Mouse (Mus musculus): ENCODE results near the gene Nol3. TPM values are rescaled to one million over a fixed set of nuclear protein-coding genes. Genes with fewer than 3 reads are reported as not detected.
A peak's percentile ranks its signal among the peaks of the same experiment; 100 is the strongest.

Nol3 gene
- polyA plus RNA-seq, 1 experiment from 2014 or later: 5.2 TPM

DNA sequence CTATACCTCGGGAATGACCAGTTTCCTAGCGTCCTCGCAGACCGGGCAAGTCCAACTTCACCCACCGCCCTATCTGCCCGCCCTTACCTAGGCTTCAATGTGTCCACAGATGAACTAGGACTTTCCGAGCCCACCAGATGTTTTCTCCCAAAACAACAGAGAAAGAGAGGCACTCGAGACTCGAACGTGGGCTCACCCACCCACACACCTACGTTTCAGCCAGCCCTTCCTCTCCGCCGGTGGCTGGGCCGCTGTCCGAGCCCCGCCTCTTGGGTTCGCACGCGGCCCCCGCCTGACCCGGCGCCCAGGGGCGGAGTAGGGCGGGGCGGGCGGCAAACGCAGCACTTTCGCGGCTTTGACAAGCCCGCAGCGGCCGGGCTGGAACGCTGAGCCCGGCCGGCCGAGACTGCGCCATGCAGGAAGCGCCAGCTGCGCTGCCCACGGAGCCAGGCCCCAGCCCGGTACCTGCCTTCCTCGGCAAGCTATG is 6.4 kb upstream of the Nol3 start, which contains the start of gene Hsf4:
Gene Hsf4 (plus strand): TSS at position 341 of the 487 bp plus-strand sequence.
- peaks cover 67% of the 10 kb centered on the region for H3K27me3 ChIP-seq (ENCODE audit: control insufficient read depth, insufficient read depth, low read length)
- WGBS: 2% methylated on average over 42 of the region's 42 CpGs
- no peak within 1 kb of the TSS for H3K27ac ChIP-seq (ENCODE audit: low read length)
- peak within 1 kb of the TSS; percentile 93 for H3K4me2 ChIP-seq (ENCODE audit: low read depth, low read length)
- no peaks in the 10 kb centered on the region for H3K36me3 ChIP-seq (ENCODE audit: control insufficient read depth, insufficient read depth)
- peak within 1 kb of the TSS; percentile 71 for H3K9ac ChIP-seq (ENCODE audit: low read length)
- H3K4me1 ChIP-seq (ENCODE audit: control insufficient read depth, insufficient read depth, low read length): peaks cover 29% of the 10 kb centered on the region
- peak within 1 kb of the TSS; percentile 58 for H3K4me3 ChIP-seq (ENCODE audit: low read length)
- H3K9me3 ChIP-seq (replicated peaks; ENCODE audit: control insufficient read depth, low read length): no peaks in the 10 kb centered on the region
- peak; percentile 20; the same call in 1 of the 2 replicates for ATAC-seq (replicated peaks; ENCODE audit: extremely low read depth, insufficient read depth, low FRiP score)

DNA sequence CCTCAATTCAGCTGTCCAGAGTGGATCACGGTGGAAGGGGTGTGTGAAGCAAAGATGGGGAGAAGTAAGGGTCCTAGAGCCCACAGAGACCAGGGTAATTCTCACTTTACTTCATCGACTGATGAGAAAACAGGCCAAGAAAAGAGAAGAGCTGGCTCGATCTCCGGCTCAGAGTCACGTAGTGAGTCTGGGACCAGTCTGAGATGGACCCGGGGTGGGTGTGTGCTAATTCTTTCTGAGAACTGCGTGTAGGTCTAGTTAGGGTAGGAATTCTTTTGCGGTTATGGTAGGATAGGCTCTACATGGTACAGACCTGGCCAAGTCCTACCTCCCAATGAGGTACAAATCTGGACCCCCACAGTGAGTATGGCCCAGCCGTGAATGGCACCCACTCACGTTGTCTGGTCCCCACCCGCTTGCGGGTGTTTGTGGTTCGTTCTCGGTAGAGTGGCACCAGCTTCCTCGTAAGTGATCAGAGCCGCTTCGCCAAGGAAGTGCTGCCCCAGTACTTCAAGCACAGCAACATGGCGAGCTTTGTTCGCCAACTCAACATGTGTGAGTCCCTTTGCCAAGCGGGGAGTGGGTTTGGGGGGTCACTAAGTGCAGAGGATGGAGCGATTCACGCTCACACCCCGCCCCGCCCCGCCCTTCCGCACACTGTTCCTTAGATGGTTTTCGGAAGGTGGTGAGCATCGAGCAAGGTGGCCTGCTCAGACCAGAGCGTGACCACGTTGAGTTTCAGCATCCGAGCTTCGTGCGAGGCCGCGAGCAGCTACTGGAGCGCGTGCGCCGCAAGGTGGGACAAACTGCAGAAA is 5.6 kb upstream of the Nol3 start:
- H3K4me3 ChIP-seq (ENCODE audit: low read length): peak overlapping the region; percentile 58
- H3K36me3 ChIP-seq (ENCODE audit: control insufficient read depth, insufficient read depth): no peaks in the 10 kb centered on the region
- no peaks in the 10 kb centered on the region for H3K9me3 ChIP-seq (replicated peaks; ENCODE audit: control insufficient read depth, low read length)
- 6% methylated on average over 39 of the region's 39 CpGs for WGBS
- no peak for ATAC-seq (replicated peaks; ENCODE audit: extremely low read depth, insufficient read depth, low FRiP score)
- H3K27me3 ChIP-seq (ENCODE audit: control insufficient read depth, insufficient read depth, low read length): peaks cover 75% of the 10 kb centered on the region
- H3K9ac ChIP-seq (ENCODE audit: low read length): peak overlapping the region; percentile 71
- peak overlapping the region; percentile 93 for H3K4me2 ChIP-seq (ENCODE audit: low read depth, low read length)
- peaks cover 24% of the 10 kb centered on the region for H3K4me1 ChIP-seq (ENCODE audit: control insufficient read depth, insufficient read depth, low read length)
- no peak overlapping the region for H3K27ac ChIP-seq (ENCODE audit: low read length)

GRCm38 (mm10) chr8:105270916-105271186 is 5.1 kb upstream of the Nol3 start:
- peaks cover 29% of the 10 kb centered on the region for H3K4me1 ChIP-seq (ENCODE audit: control insufficient read depth, insufficient read depth, low read length)
- no peak overlapping the region for H3K27ac ChIP-seq (ENCODE audit: low read length)
- peaks cover 81% of the 10 kb centered on the region for H3K27me3 ChIP-seq (ENCODE audit: control insufficient read depth, insufficient read depth, low read length)
- no peaks in the 10 kb centered on the region for H3K9me3 ChIP-seq (replicated peaks; ENCODE audit: control insufficient read depth, low read length)
- 0 out of 2 replicates have a peak overlapping the region, but pooled peaks have one; percentile 93 for H3K4me2 ChIP-seq (ENCODE audit: low read depth, low read length)
- H3K9ac ChIP-seq (ENCODE audit: low read length): no peak overlapping the region
- no peak overlapping the region for H3K4me3 ChIP-seq (ENCODE audit: low read length)
- H3K36me3 ChIP-seq (ENCODE audit: control insufficient read depth, insufficient read depth): no peaks in the 10 kb centered on the region
- no peak for ATAC-seq (replicated peaks; ENCODE audit: extremely low read depth, insufficient read depth, low FRiP score)
- WGBS: 6% methylated on average over 11 of the region's 11 CpGs

DNA sequence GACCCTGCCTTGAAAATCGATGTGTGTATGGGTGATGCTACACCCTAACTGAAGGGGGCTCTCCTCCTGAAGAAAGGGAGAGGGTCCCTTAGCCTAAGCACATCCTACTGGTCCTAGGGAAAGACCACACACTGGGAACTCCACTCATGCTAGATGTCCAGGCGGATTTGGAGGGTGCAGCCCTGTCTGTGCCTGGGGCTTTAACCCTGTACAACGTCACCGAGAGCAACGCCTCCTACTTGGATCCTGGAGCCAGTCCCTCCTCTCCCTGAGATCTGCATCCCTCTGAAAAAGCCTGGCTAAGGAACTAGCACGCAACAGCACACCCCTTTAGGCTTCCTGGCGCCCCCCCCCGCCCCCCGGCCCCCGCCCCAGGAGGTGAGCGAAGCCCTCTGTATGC is 553 bp upstream of the Nol3 start:
- Histone ChIP-seq H3K9me3 (replicated peaks; ENCODE audit: control insufficient read depth, low read length) (no peaks in the 10 kb centered on the region), H3K4me2 (ENCODE audit: low read depth, low read length) (peak overlapping the region; percentile 68), H3K27ac (ENCODE audit: low read length) (no peak overlapping the region), H3K9ac (ENCODE audit: low read length) (peak overlapping the region; percentile 63), H3K27me3 (ENCODE audit: control insufficient read depth, insufficient read depth, low read length) (peaks cover 72% of the 10 kb centered on the region), H3K4me1 (ENCODE audit: control insufficient read depth, insufficient read depth, low read length) (peaks cover 9% of the 10 kb centered on the region), H3K36me3 (ENCODE audit: control insufficient read depth, insufficient read depth) (no peaks in the 10 kb centered on the region), H3K4me3 (ENCODE audit: low read length) (peak overlapping the region; percentile 47; the same call in 1 of the 2 replicates)
- 15% methylated on average over 10 of the region's 11 CpGs for WGBS
- ATAC-seq (replicated peaks; ENCODE audit: extremely low read depth, insufficient read depth, low FRiP score): no peak

GRCm38 (mm10) chr8:105276292-105277120 is 566 bp downstream of the Nol3 start:
- Histone ChIP-seq H3K27ac (ENCODE audit: low read length) (no peak overlapping the region), H3K4me3 (ENCODE audit: low read length) (peak overlapping the region; percentile 47), H3K27me3 (ENCODE audit: control insufficient read depth, insufficient read depth, low read length) (peaks cover 63% of the 10 kb centered on the region), H3K9me3 (replicated peaks; ENCODE audit: control insufficient read depth, low read length) (no peaks in the 10 kb centered on the region), H3K4me2 (ENCODE audit: low read depth, low read length) (peak overlapping the region; percentile 68), H3K9ac (ENCODE audit: low read length) (peak overlapping the region; percentile 63), H3K36me3 (ENCODE audit: control insufficient read depth, insufficient read depth) (no peaks in the 10 kb centered on the region), H3K4me1 (ENCODE audit: control insufficient read depth, insufficient read depth, low read length) (peaks cover 8% of the 10 kb centered on the region)
- 5% methylated on average over 30 of the region's 30 CpGs for WGBS
- ATAC-seq (replicated peaks; ENCODE audit: extremely low read depth, insufficient read depth, low FRiP score): peak; percentile 49

DNA sequence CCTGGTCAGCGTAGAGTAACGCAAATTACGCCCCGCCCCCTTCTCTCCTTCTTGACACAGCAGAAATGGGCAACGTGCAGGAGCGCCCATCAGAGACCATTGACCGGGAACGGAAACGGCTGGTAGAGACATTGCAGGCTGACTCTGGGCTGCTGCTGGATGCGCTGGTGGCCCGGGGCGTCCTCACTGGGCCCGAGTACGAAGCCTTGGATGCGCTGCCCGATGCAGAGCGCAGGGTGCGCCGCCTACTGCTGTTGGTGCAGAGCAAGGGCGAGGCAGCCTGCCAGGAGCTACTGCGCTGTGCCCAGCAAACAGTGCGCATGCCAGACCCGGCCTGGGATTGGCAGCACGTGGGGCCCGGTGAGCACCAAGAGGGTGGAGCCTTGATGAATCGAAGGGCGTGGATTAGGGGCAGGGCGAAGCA is 3.0 kb downstream of the Nol3 start:
- no peak overlapping the region for H3K9ac ChIP-seq (ENCODE audit: low read length)
- ATAC-seq (replicated peaks; ENCODE audit: extremely low read depth, insufficient read depth, low FRiP score): peak; percentile 80
- H3K4me2 ChIP-seq (ENCODE audit: low read depth, low read length): peak overlapping the region; percentile 62
- no peaks in the 10 kb centered on the region for H3K9me3 ChIP-seq (replicated peaks; ENCODE audit: control insufficient read depth, low read length)
- H3K27me3 ChIP-seq (ENCODE audit: control insufficient read depth, insufficient read depth, low read length): peaks cover 45% of the 10 kb centered on the region
- WGBS: 3% methylated on average over 28 of the region's 28 CpGs
- H3K27ac ChIP-seq (ENCODE audit: low read length): no peak overlapping the region
- H3K4me1 ChIP-seq (ENCODE audit: control insufficient read depth, insufficient read depth, low read length): peaks cover 8% of the 10 kb centered on the region
- H3K36me3 ChIP-seq (ENCODE audit: control insufficient read depth, insufficient read depth): no peaks in the 10 kb centered on the region
- peak overlapping the region; percentile 33 for H3K4me3 ChIP-seq (ENCODE audit: low read length)

GRCm38 (mm10) chr8:105280567-105280966 is 4.6 kb downstream of the Nol3 start:
- Histone ChIP-seq H3K27ac (ENCODE audit: low read length) (no peak overlapping the region), H3K4me2 (ENCODE audit: low read depth, low read length) (no peak overlapping the region), H3K4me3 (ENCODE audit: low read length) (no peak overlapping the region), H3K9me3 (replicated peaks; ENCODE audit: control insufficient read depth, low read length) (no peaks in the 10 kb centered on the region), H3K36me3 (ENCODE audit: control insufficient read depth, insufficient read depth) (no peaks in the 10 kb centered on the region), H3K9ac (ENCODE audit: low read length) (no peak overlapping the region), H3K27me3 (ENCODE audit: control insufficient read depth, insufficient read depth, low read length) (peaks cover 28% of the 10 kb centered on the region), H3K4me1 (ENCODE audit: control insufficient read depth, insufficient read depth, low read length) (peaks cover 6% of the 10 kb centered on the region)
- 73% methylated on average over 3 of the region's 3 CpGs for WGBS
- no peak for ATAC-seq (replicated peaks; ENCODE audit: extremely low read depth, insufficient read depth, low FRiP score)

DNA sequence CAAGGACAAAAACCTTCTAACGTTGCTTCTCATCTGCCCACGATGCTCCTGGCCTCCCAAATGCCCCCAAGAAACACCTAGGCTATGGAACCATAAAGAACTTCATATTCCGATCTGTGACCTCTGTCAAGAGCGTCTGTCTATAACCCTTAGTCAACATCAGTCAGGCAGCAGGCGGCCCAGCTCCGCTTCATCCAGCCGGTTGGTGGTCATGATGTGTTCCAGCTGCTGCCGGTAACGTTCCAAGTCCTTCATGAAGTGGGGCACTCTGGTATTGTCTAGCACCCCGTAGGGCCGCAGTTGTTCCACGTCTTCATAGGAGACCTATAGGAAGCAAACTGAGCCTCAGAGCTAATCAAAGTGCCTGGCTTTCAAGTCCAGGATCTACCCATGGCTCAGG is 5.9 kb downstream of the Nol3 start:
- WGBS: 79% methylated on average over 12 of the region's 12 CpGs
- no peaks in the 10 kb centered on the region for H3K36me3 ChIP-seq (ENCODE audit: control insufficient read depth, insufficient read depth)
- no peak overlapping the region for H3K9ac ChIP-seq (ENCODE audit: low read length)
- no peaks in the 10 kb centered on the region for H3K4me1 ChIP-seq (ENCODE audit: control insufficient read depth, insufficient read depth, low read length)
- H3K27ac ChIP-seq (ENCODE audit: low read length): no peak overlapping the region
- no peak overlapping the region for H3K4me2 ChIP-seq (ENCODE audit: low read depth, low read length)
- peaks cover 20% of the 10 kb centered on the region for H3K27me3 ChIP-seq (ENCODE audit: control insufficient read depth, insufficient read depth, low read length)
- ATAC-seq (replicated peaks; ENCODE audit: extremely low read depth, insufficient read depth, low FRiP score): no peak
- H3K9me3 ChIP-seq (replicated peaks; ENCODE audit: control insufficient read depth, low read length): no peaks in the 10 kb centered on the region
- no peak overlapping the region for H3K4me3 ChIP-seq (ENCODE audit: low read length)

- Histone ChIP-seq H3K4me1 (ENCODE audit: control insufficient read depth, insufficient read depth, low read length) (no peaks in the 10 kb centered on the region), H3K4me3 (ENCODE audit: low read length) (no peak overlapping the region), H3K4me2 (ENCODE audit: low read depth, low read length) (no peak overlapping the region), H3K9ac (ENCODE audit: low read length) (no peak overlapping the region), H3K9me3 (replicated peaks; ENCODE audit: control insufficient read depth, low read length) (no peaks in the 10 kb centered on the region), H3K27me3 (ENCODE audit: control insufficient read depth, insufficient read depth, low read length) (peaks cover 16% of the 10 kb centered on the region), H3K36me3 (ENCODE audit: control insufficient read depth, insufficient read depth) (no peaks in the 10 kb centered on the region), H3K27ac (ENCODE audit: low read length) (no peak overlapping the region)
- no peak for ATAC-seq (replicated peaks; ENCODE audit: extremely low read depth, insufficient read depth, low FRiP score)
- 69% methylated on average over 4 of the region's 4 CpGs for WGBS
Observed at GRCm38 (mm10) chr8:105282239-105282638, 6.3 kb downstream of the Nol3 start.

All from heart, embryonic 16.5 days (tissue).